Mouse (Mus musculus) olfactory bulb, adult 2 months (tissue): ENCODE measurements at regions not wholly inside any gene's neighbourhood (a gene's known extent, or its start where the extent isn't known, plus 50 kb on each side); places are given as distances from the start of the nearest gene placed in this dataset.

ENCODE experiments used
- H3K27ac ChIP-seq: fragments of 200-500 bp; 2 replicates; pipeline ENCODE4 v1.5.1; 2012; ENCODE audit warnings: low read depth, low read length; ENCODE audit not compliant: insufficient read depth
- H3K4me1 ChIP-seq: fragments of 200-500 bp; 2 replicates; pipeline ENCODE4 v1.6.1; 2012; ENCODE audit warnings: low read length; ENCODE audit not compliant: control insufficient read depth, insufficient read depth
- H3K4me3 ChIP-seq: fragments of 200-500 bp; 2 replicates; pipeline ENCODE4 v1.5.1; 2012; ENCODE audit warnings: mild to moderate bottlenecking, low read depth, low read length, moderate library complexity; ENCODE audit not compliant: insufficient read depth
- CTCF ChIP-seq: fragments of 200-500 bp; IDR thresholded peaks from 2 replicates; pipeline ENCODE4 v1.5.1; 2012; ENCODE audit warnings: low read depth, mild to moderate bottlenecking, low read length, moderate library complexity; ENCODE audit not compliant: insufficient read depth
- POLR2A ChIP-seq: fragments of 200-500 bp; IDR thresholded peaks from 2 replicates; pipeline ENCODE4 v1.6.1; 2012; ENCODE audit warnings: mild to moderate bottlenecking, low read depth, low read length, moderate library complexity; ENCODE audit not compliant: insufficient read depth
- WGBS: fragments of 180-500 bp; shearing (Covaris S2); methylation state at CpG from one replicate; pipeline ENCODE4 v1.1.7; 2018; 5-methylcytosine and 5-hydroxymethylcytosine counted together

DNA sequence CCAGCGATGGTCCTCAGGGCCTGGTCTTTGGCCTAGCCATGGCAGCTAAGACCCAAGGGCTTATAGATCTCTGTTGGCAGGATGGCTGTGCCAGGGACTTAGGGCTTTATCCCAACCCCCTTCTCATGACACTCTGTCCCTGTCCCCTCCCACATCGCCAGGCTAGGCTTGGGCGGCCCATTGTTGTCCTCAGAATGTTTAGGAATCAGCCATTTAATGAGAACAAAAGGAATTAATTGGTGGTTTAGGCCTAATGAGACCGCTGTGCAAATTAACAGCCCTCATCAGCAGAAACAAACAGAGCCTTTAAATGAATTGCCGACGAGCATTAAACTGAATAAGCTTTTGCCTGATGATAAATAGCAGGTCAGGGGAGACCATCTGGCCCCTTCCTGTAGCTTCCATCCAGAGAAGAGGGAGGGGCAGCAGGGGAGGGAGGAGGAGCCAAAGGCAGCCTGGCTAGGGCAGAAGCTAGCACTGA, 96.2 kb downstream of the Tle3 start:
- Histone ChIP-seq H3K4me1 (peaks cover 8% of the 10 kb centered on the region), H3K27ac (no peak overlapping the region), H3K4me3 (no peak overlapping the region)
- 18% methylated on average over 6 of the region's 6 CpGs for WGBS
- no peak for TF ChIP-seq POLR2A
- no peak for TF ChIP-seq CTCF
